Mouse (Mus musculus): ENCODE measurements at regions not wholly inside any gene's neighbourhood (a gene's known extent, or its start where the extent isn't known, plus 50 kb on each side); places are given as distances from the start of the nearest gene placed in this dataset.

GRCm38 (mm10) chr5:119349395-119349794 is 321.1 kb upstream of the Tbx3 start:
- H3K4me1 ChIP-seq (replicated peaks): peaks cover 5% of the 10 kb centered on the region
- ATAC-seq (ENCODE audit: insufficient number of reproducible peaks, low FRiP score): no peak
- H3K9ac ChIP-seq: no peak overlapping the region
- H3K36me3 ChIP-seq: no peaks in the 10 kb centered on the region
- no peaks in the 10 kb centered on the region for H3K9me3 ChIP-seq (replicated peaks)
- peaks cover 6% of the 10 kb centered on the region for H3K27me3 ChIP-seq (replicated peaks)
- H3K27ac ChIP-seq (ENCODE audit: poor library complexity, severe bottlenecking): no peak overlapping the region
- 72% methylated on average over 6 of the region's 6 CpGs for WGBS
- H3K4me2 ChIP-seq: no peak overlapping the region
- H3K4me3 ChIP-seq: no peak overlapping the region

GRCm38 (mm10) chr5:119350325-119350915 is 320.0 kb upstream of the Tbx3 start:
- no peak overlapping the region for H3K4me2 ChIP-seq
- 46% methylated on average over 8 of the region's 8 CpGs for WGBS
- H3K4me3 ChIP-seq: no peak overlapping the region
- H3K36me3 ChIP-seq: no peaks in the 10 kb centered on the region
- H3K4me1 ChIP-seq (replicated peaks): peaks cover 5% of the 10 kb centered on the region
- no peak overlapping the region for H3K27ac ChIP-seq (ENCODE audit: poor library complexity, severe bottlenecking)
- ATAC-seq (ENCODE audit: insufficient number of reproducible peaks, low FRiP score): no peak
- no peak overlapping the region for H3K9ac ChIP-seq
- H3K9me3 ChIP-seq (replicated peaks): no peaks in the 10 kb centered on the region
- H3K27me3 ChIP-seq (replicated peaks): peaks cover 6% of the 10 kb centered on the region

- WGBS: 85% methylated on average over 10 of the region's 10 CpGs
- Histone ChIP-seq H3K9ac (no peak overlapping the region), H3K9me3 (replicated peaks) (no peaks in the 10 kb centered on the region), H3K4me3 (no peak overlapping the region), H3K27ac (ENCODE audit: poor library complexity, severe bottlenecking) (no peak overlapping the region), H3K4me1 (replicated peaks) (peaks cover 3% of the 10 kb centered on the region), H3K27me3 (replicated peaks) (no peaks in the 10 kb centered on the region), H3K36me3 (no peaks in the 10 kb centered on the region), H3K4me2 (no peak overlapping the region)
- ATAC-seq (ENCODE audit: insufficient number of reproducible peaks, low FRiP score): no peak
Observed at GRCm38 (mm10) chr5:119355471-119355870, 315.0 kb upstream of the Tbx3 start.

GRCm38 (mm10) chr5:119356051-119356450 is 314.4 kb upstream of the Tbx3 start:
- peaks cover 3% of the 10 kb centered on the region for H3K4me1 ChIP-seq (replicated peaks)
- H3K36me3 ChIP-seq: no peaks in the 10 kb centered on the region
- WGBS: 64% methylated on average over 5 of the region's 5 CpGs
- no peak overlapping the region for H3K4me3 ChIP-seq
- no peaks in the 10 kb centered on the region for H3K9me3 ChIP-seq (replicated peaks)
- ATAC-seq (ENCODE audit: insufficient number of reproducible peaks, low FRiP score): no peak
- no peaks in the 10 kb centered on the region for H3K27me3 ChIP-seq (replicated peaks)
- no peak overlapping the region for H3K9ac ChIP-seq
- no peak overlapping the region for H3K27ac ChIP-seq (ENCODE audit: poor library complexity, severe bottlenecking)
- no peak overlapping the region for H3K4me2 ChIP-seq

GRCm38 (mm10) chr5:119359709-119360108 is 310.8 kb upstream of the Tbx3 start:
- Histone ChIP-seq H3K27ac (ENCODE audit: poor library complexity, severe bottlenecking) (0 out of 2 replicates have a peak overlapping the region, but pooled peaks have one; percentile 55), H3K4me2 (peak overlapping the region; percentile 34), H3K36me3 (no peaks in the 10 kb centered on the region), H3K4me3 (no peak overlapping the region), H3K4me1 (replicated peaks) (peaks cover 3% of the 10 kb centered on the region), H3K9ac (no peak overlapping the region), H3K27me3 (replicated peaks) (no peaks in the 10 kb centered on the region), H3K9me3 (replicated peaks) (no peaks in the 10 kb centered on the region)
- ATAC-seq (ENCODE audit: insufficient number of reproducible peaks, low FRiP score): no peak
- WGBS: 21% methylated on average over 5 of the region's 5 CpGs

GRCm38 (mm10) chr5:119360351-119360750 is 310.1 kb upstream of the Tbx3 start:
- Histone ChIP-seq H3K9me3 (replicated peaks) (no peaks in the 10 kb centered on the region), H3K4me3 (no peak overlapping the region), H3K4me1 (replicated peaks) (peaks cover 3% of the 10 kb centered on the region), H3K4me2 (no peak overlapping the region), H3K27ac (ENCODE audit: poor library complexity, severe bottlenecking) (no peak overlapping the region), H3K27me3 (replicated peaks) (no peaks in the 10 kb centered on the region), H3K36me3 (no peaks in the 10 kb centered on the region), H3K9ac (no peak overlapping the region)
- WGBS: 82% methylated on average over 2 of the region's 2 CpGs
- no peak for ATAC-seq (ENCODE audit: insufficient number of reproducible peaks, low FRiP score)

GRCm38 (mm10) chr5:119361406-119362044 is 308.9 kb upstream of the Tbx3 start:
- H3K36me3 ChIP-seq: no peaks in the 10 kb centered on the region
- H3K4me1 ChIP-seq (replicated peaks): peaks cover 3% of the 10 kb centered on the region
- no peak overlapping the region for H3K4me2 ChIP-seq
- no peak for ATAC-seq (ENCODE audit: insufficient number of reproducible peaks, low FRiP score)
- H3K27me3 ChIP-seq (replicated peaks): no peaks in the 10 kb centered on the region
- H3K4me3 ChIP-seq: no peak overlapping the region
- WGBS: 66% methylated on average over 6 of the region's 6 CpGs
- no peak overlapping the region for H3K27ac ChIP-seq (ENCODE audit: poor library complexity, severe bottlenecking)
- H3K9ac ChIP-seq: no peak overlapping the region
- H3K9me3 ChIP-seq (replicated peaks): no peaks in the 10 kb centered on the region

- H3K27ac ChIP-seq (ENCODE audit: poor library complexity, severe bottlenecking): no peak overlapping the region
- H3K4me3 ChIP-seq: no peak overlapping the region
- H3K36me3 ChIP-seq: no peaks in the 10 kb centered on the region
- H3K9me3 ChIP-seq (replicated peaks): no peaks in the 10 kb centered on the region
- H3K4me2 ChIP-seq: no peak overlapping the region
- ATAC-seq (ENCODE audit: insufficient number of reproducible peaks, low FRiP score): no peak
- no peak overlapping the region for H3K9ac ChIP-seq
- no peaks in the 10 kb centered on the region for H3K27me3 ChIP-seq (replicated peaks)
- WGBS: 64% methylated on average over 12 of the region's 12 CpGs
- H3K4me1 ChIP-seq (replicated peaks): peaks cover 3% of the 10 kb centered on the region
Observed at GRCm38 (mm10) chr5:119362452-119362851, 308.0 kb upstream of the Tbx3 start.

- H3K9me3 ChIP-seq (replicated peaks): no peaks in the 10 kb centered on the region
- H3K9ac ChIP-seq: no peak overlapping the region
- 45% methylated on average over 4 of the region's 4 CpGs for WGBS
- peaks cover 3% of the 10 kb centered on the region for H3K4me1 ChIP-seq (replicated peaks)
- no peak overlapping the region for H3K4me3 ChIP-seq
- 0 out of 2 replicates have a peak, but pooled peaks have one; percentile 57 for ATAC-seq (ENCODE audit: insufficient number of reproducible peaks, low FRiP score)
- no peaks in the 10 kb centered on the region for H3K36me3 ChIP-seq
- no peaks in the 10 kb centered on the region for H3K27me3 ChIP-seq (replicated peaks)
- peak overlapping the region; percentile 12; the same call in 1 of the 2 replicates for H3K4me2 ChIP-seq
- H3K27ac ChIP-seq (ENCODE audit: poor library complexity, severe bottlenecking): no peak overlapping the region
Observed at GRCm38 (mm10) chr5:119364250-119364649, 306.2 kb upstream of the Tbx3 start.

GRCm38 (mm10) chr5:119365157-119365556 is 305.3 kb upstream of the Tbx3 start:
- Histone ChIP-seq H3K9me3 (replicated peaks) (no peaks in the 10 kb centered on the region), H3K27ac (ENCODE audit: poor library complexity, severe bottlenecking) (no peak overlapping the region), H3K9ac (no peak overlapping the region), H3K36me3 (no peaks in the 10 kb centered on the region), H3K4me3 (no peak overlapping the region), H3K4me2 (no peak overlapping the region), H3K4me1 (replicated peaks) (no peaks in the 10 kb centered on the region; the same call in 1 of the 2 replicates), H3K27me3 (replicated peaks) (no peaks in the 10 kb centered on the region)
- WGBS: 77% methylated on average over 6 of the region's 6 CpGs
- ATAC-seq (ENCODE audit: insufficient number of reproducible peaks, low FRiP score): no peak

- Histone ChIP-seq H3K27ac (ENCODE audit: poor library complexity, severe bottlenecking) (no peak overlapping the region), H3K27me3 (replicated peaks) (no peaks in the 10 kb centered on the region), H3K4me1 (replicated peaks) (peaks cover 3% of the 10 kb centered on the region; the same call in 1 of the 2 replicates), H3K36me3 (no peaks in the 10 kb centered on the region), H3K4me3 (no peak overlapping the region), H3K9me3 (replicated peaks) (no peaks in the 10 kb centered on the region), H3K9ac (no peak overlapping the region), H3K4me2 (no peak overlapping the region)
- WGBS: 21% methylated on average over 5 of the region's 5 CpGs
- no peak for ATAC-seq (ENCODE audit: insufficient number of reproducible peaks, low FRiP score)
Observed at GRCm38 (mm10) chr5:119366296-119366695, 304.2 kb upstream of the Tbx3 start.
